Mouse (Mus musculus) CH12F3 (cell line): Measurements from ENCODE around the gene Cbarp.

ENCODE experiments used
- in situ Hi-C: fragments of 300-500 bp; cut with MboI; formaldehyde crosslinking; loops from 2 replicates; pipeline ENCODE4 v1.14.3; 2020; ENCODE audit warnings: low sequenced_read_pairs

Gene Cbarp

DNA sequence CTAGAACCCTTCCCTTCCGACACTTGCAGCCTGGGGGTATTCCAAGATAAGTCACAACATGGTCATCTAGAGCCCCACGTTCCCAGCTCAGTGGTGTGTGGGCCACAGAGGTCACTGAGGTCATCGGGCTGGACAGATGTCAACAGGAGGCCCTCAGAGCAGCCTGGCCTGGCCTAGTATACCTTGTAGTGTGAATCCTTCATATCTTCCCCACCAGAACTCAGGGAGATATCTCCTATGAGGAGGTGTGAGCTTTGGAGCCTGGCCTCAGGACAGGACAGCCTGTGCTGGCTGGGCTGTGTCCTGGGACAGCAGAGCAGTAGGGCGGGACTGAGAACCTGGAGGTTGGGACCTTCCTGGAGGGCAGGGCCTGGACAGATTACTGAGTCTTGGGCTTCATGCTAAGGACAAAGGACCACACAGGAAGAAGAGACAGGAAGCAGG is 6.0 kb upstream of the Cbarp start:
- in situ Hi-C loops = loop anchor here (10.0 kb wide), 1 partner anchor 162 kb away; the partner anchor contains the start of genes Cnn2 and Tmem259

- in situ Hi-C loops = loop anchor here (10.0 kb wide), 1 partner anchor 161 kb away; the partner anchor contains the start of genes Cnn2 and Tmem259
Observed at GRCm38 (mm10) chr10:80145896-80146295, 5.3 kb upstream of the Cbarp start.

DNA sequence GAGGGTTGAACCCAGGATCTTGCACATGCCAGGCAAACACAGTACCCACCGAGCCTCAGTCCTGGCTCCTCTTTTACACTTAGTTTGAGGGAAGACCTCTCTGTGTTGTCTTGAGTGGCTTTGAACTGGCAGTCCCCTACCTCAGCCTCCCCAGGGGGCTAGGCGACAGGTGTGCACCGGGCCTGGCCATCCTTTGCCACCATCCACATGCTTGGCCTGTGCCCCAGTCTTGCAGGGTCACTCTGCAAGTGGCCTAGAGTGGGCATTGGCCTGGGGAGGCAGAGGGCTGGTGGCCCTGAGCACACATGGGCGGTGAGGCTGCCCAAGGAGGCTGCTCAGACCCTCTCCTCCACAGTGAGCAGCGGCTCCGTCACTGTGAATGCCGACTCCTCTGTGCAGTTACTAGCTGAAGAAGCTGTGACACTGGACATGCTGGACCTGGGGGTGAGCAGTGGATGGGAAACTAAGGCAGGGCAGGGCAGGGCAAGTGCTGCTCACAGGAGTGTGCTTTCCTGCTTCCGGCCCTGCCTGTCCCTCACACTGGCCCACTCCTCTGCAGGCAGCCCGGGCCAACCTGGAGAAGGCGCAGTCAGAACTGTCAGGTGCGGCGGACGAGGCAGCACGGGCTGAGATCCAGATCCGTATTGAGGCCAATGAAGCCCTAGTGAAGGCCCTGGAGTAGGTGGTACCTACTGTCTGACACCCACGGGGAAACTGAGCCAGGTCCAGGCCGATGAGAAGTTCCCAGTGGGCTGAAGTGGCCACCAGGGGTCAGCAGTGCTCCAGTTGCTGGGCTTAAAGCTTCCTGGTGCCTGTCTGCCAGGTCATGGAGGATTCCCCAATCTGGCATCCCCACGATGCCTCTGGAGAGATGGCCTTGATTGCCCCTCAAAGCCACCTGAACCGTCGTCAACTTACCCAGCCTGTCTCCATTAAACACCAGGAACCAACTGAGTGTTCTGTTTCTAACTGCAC is 4.5 kb upstream of the Cbarp start:
- in situ Hi-C loops = loop anchor here (10.0 kb wide), 1 partner anchor 160 kb away; the partner anchor contains the start of genes Cnn2 and Tmem259

DNA sequence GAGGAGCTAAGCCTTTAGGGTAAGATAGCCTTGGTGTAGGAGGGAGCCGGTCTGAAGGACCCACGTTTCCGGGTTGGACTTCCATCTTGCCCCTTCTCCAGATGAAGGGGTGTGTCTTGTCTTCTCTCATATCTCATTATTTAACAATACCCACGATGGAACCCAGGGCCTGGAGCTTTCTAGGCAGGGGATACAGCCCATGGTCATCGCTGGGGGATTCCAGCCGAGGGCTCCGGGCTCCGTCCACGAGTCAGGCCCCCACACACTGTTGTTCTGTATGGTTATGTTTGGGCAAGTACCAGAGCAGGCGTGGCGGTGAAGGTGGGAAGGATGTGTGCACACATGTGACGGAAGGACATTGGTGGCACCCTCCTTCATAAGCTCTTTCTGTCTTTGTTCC is 3.5 kb upstream of the Cbarp start:
- in situ Hi-C loops = loop anchor here (10.0 kb wide), 1 partner anchor 159 kb away; the partner anchor contains the start of genes Cnn2 and Tmem259

GRCm38 (mm10) chr10:80143664-80144063 is 3.0 kb upstream of the Cbarp start:
- in situ Hi-C loops = loop anchor here (10.0 kb wide), 1 partner anchor 159 kb away; the partner anchor contains the start of genes Cnn2 and Tmem259

GRCm38 (mm10) chr10:80142530-80142925 is 1.9 kb upstream of the Cbarp start:
- in situ Hi-C loops = loop anchor here (10.0 kb wide), 1 partner anchor 158 kb away; the partner anchor contains the start of genes Cnn2 and Tmem259

- in situ Hi-C loops = loop anchor here (10.0 kb wide), 1 partner anchor 157 kb away; the partner anchor contains the start of genes Cnn2 and Tmem259
Observed at GRCm38 (mm10) chr10:80141786-80142529, 1.3 kb upstream of the Cbarp start.

GRCm38 (mm10) chr10:80141243-80141642 is 608 bp upstream of the Cbarp start:
- in situ Hi-C loops = loop anchor here (10.0 kb wide), 1 partner anchor 156 kb away; the partner anchor contains the start of genes Cnn2 and Tmem259

GRCm38 (mm10) chr10:80139975-80140665 is 515 bp downstream of the Cbarp start:
- in situ Hi-C loops = loop anchor here (10.0 kb wide), 1 partner anchor 155 kb away; the partner anchor contains the start of genes Cnn2 and Tmem259

- in situ Hi-C loops = no loop called here
Observed at GRCm38 (mm10) chr10:80139439-80139775, 1.2 kb downstream of the Cbarp start.

GRCm38 (mm10) chr10:80138553-80139438 is 1.8 kb downstream of the Cbarp start, which contains the start of gene Atp5d:
TSS of gene Atp5d (plus strand) at chr10:80138632.
- in situ Hi-C loops = no loop called here

DNA sequence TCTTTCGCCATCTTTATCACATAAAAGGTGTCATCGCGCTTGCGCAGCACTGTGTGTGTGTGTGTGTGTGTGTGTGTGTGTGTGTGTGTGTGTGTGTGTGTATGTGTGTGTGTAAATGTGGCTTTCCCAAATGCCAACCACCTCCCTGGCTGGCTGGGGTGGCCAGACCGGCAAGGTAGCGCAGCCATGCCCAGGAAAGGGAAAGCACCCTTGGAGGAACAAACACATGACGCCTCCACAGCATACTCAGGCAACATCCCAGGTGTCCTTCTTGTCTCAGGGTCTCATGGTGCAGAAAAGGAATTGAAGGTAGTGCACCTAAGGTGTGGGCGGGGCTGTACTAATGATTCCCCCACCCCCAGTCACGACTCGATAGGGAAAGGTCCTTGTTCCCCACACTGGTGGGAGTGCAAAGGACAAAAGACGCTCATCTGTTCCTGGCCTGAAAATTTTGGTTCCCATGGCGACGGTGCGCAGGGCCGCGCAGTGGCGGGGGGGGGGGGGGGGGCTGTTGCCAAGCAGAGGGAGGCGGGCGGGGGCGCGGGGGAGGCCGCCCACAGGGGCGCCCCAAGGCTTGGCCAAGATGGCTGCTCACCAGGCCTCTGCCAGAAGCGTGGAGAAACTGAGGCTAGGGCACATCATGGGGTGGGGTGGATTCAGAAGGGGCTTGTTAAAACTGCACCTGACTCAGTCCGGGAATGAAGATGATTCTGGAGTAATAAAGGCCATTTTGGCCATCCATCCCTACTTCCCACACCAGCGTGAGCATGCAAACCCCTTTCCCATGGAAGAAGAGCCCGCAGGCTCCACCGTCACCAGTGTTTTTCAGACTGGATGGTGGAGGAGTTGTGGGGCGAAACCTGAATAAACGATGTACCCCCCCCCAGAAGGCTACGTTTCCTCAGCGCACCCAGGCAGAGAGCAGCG is 2.7 kb downstream of the Cbarp start:
- in situ Hi-C loops = no loop called here

- in situ Hi-C loops = no loop called here
Observed at GRCm38 (mm10) chr10:80136952-80137625, 3.5 kb downstream of the Cbarp start.

DNA sequence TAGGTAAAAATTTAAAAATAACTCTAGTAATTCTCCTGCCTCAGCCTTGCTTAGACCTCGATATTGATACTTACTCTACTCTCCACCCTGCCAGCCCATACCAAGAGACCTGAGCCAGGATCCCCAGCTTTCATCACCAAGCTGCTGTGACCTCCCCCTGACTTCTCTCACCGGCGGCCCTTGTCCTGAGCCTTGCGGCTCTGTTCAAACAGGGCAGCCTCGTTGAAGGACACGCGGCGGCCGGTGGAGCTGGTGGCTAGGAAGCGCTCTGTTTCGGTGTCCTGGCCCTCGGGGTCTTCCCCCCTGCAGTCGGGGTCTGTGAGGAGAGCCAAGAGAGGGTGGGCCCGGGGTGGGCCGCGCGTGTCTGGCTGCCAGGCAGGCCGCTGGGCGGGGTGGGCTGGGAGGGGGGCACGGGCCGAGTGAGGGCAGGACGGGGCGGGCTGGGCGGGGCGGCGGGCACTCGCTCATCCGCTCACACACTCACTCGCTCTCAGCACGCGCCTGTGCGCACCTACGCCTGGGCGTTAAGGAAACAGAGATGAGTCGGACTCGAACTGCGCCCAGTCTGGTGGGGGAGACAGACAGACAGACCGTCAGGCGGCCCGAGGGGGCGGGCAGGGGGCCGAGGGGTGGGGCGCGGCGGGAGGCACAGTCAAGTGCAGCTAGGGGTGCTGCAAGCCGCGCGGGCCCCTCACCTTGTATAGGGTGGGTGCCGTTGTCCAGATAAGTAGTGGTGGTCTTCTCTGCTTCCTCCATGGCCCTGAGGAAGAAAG is 4.3 kb downstream of the Cbarp start:
- in situ Hi-C loops = no loop called here

DNA sequence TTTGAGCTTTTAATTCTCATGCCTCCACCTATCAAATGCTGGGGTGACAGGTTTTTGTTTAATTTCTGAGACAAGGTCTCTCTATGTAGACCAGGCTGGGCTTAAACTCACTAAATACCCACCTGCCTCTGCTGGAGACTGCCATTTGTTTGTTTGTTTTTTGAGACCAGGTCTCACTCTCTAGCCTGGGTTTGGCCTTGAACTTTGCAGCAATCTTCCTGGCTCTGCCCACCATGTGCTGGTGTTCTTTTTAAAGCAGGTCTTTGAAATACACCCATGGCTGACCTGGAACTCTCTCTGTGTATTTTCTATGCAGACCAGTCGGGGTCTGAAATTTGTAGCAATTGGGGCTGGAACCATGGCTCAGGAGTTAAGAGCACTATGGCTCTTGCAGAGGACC is 5.0 kb downstream of the Cbarp start:
- in situ Hi-C loops = no loop called here

DNA sequence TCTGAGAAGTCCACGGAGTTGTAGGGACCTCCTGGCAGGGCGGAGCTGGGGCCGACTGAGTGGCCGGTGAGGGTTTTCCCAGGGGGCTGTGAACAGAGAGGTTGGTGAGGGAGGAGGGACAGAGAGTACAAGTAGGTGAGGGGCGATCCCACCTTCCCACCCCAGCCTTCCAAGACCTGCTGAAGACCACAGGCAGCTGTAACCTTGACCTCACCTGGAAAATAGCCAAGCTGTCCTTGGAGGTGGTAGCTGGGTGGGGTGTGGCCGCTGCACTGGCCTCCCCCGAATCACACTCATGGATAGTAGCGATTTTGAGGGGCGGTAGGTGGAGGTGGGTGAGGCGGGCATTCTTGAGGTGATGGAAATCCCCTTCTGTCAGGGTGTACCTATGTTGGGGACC is 5.5 kb downstream of the Cbarp start:
- in situ Hi-C loops = no loop called here

DNA sequence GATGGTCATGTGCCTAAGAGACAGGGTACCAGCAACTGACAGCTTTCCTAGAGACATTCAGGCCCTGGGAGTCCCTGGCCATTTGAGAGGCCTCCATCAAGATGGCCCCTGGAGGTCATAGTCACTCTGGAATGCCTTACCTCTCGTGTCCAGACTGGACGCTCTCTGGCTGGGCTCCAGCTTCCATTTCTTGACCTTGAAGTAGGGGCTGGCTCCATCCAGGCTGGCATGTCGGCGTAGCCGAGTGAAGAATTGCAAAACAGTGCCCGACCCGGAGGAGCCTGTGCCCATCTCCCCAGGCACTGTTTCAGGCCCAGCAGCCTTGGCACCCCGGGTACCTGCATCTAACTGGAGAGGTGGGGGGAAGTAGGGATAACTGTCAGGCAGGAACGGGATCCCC is 6.2 kb downstream of the Cbarp start:
- in situ Hi-C loops = no loop called here
